Mouse (Mus musculus) 3134 (cell line): ENCODE data around the gene Mettl27.

Source experiments
- DNase-seq: peaks from one replicate; pipeline ENCODE4 v3.0.0-alpha.2; 2011; ENCODE audit warnings: low spot score; ENCODE audit not compliant: insufficient read length; ENCODE audit errors: extremely low read depth

Gene Mettl27

GRCm38 (mm10) chr5:134981149-134981548 lies 49.0 kb downstream of the Mettl27 start:
- DNase-seq: no peak

GRCm38 (mm10) chr5:134983111-134983510 lies 50.9 kb downstream of the Mettl27 start:
- no peak for DNase-seq

DNA sequence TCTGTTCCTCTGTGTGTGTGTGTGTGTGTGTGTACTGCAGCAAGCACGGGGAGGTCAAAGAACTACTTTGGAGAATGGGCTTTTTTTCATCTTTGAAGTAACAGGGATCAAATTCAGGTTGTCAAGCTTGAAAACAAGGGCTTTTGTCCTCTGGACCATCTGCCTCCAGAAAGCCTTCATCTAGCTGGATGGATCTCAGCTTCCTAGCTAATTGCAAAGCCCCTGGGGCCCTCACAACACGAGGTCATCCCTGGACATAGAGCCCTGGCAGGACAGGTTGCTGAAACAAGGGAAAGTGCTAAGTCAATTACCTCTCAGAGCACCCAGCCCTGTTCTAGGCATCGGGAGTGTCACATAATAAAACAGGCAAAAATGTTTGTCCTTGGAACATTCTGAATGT lies 51.6 kb downstream of the Mettl27 start:
- no peak for DNase-seq

- DNase-seq: no peak
These were observed 53.6 kb downstream of the Mettl27 start, which contains the start of gene Cldn3 for GRCm38 (mm10) chr5:134985633-134986297. Gene Cldn3 (plus strand): TSS chr5:134986214.

- no peak for DNase-seq
These were observed 54.4 kb downstream of the Mettl27 start for GRCm38 (mm10) chr5:134986298-134987268.

DNA sequence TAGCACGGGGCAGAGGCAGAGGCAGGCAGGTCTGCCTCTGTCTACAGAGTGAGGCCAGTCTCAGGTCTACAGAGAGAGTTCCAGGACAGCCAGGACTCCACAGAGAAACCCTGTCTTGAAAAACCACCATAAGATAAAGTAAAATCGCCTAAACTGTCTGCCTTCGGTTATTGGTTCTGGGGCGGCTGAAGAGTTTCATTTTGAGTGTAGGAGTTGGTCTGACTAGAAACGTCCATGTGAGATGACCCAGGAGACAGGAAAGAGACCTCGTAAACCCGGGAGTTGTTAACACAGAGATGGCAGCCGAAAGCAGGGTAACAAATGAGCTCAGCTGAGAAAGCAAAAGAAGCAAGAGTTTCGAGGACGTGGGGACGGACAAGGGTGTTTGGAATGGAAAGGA lies 57.0 kb downstream of the Mettl27 start:
- no peak for DNase-seq

- DNase-seq: peak; percentile 75
These were observed 57.6 kb downstream of the Mettl27 start for GRCm38 (mm10) chr5:134989741-134990140.
